Mouse (Mus musculus) spleen, adult 2 months (tissue): ENCODE data around the gene Tdrd9.

Source experiments
- CTCF ChIP-seq: fragments of 200-500 bp; IDR thresholded peaks from 2 replicates; pipeline ENCODE4 v1.5.1; 2011; ENCODE audit warnings: mild to moderate bottlenecking, inconsistent platforms; ENCODE audit not compliant: insufficient read depth, insufficient read length, insufficient replicate concordance; ENCODE audit errors: extremely low read depth
- POLR2A ChIP-seq: fragments of 200-500 bp; IDR thresholded peaks from 2 replicates; pipeline ENCODE4 v1.6.1; 2011; ENCODE audit warnings: low read depth, low read length, inconsistent platforms

- TF ChIP-seq CTCF (no peak), POLR2A (no peak)
These were observed 125.4 kb downstream of the Tdrd9 start for GRCm38 (mm10) chr12:112096733-112097117.
